Mouse (Mus musculus): ENCODE results near the gene Perm1. TPM values are rescaled to one million over a fixed set of nuclear protein-coding genes. Genes with fewer than 3 reads are reported as not detected.

Gene Perm1
- total RNA-seq (2021), result 14.2 and 16.2 TPM in 2 replicates
- long read RNA-seq, experiment 1, transcript Perm1-201 (4 exons, 3,901 nt), result major isoform, 5 of 8 reads
- long read RNA-seq, experiment 1, partial matches to known transcripts, result 3 of 8 reads
- long read RNA-seq, experiment 1, other reads (novel, unspliced or antisense), result 0 of 8 reads
- long read RNA-seq, experiment 2, partial matches to known transcripts, result 5 of 5 reads
- long read RNA-seq, experiment 2, other reads (novel, unspliced or antisense), result 0 of 5 reads

DNA sequence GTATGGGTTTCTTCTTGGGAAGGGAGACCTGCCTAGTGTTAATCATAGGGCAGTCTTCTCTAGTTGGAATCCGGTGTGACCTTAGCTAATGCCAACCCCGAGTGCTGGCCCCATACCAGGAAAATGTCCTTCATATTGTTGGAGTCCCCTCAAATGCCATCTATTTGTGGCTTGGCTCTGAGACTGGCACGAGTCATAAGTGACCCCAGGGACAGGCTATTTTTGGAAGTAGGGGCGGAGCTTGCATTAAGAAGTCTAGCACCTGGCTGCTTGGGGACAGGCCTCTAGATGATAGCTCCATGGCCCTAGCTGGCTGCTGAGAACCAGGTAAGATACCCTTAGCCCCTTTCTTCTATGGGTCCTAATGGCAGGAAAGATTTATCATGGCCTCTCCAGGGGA, at the start of gene Perm1:
Gene Perm1 (plus strand): TSS at position 220 of the 400 bp plus-strand sequence.
- DNase-seq, result peak; percentile 93

DNA sequence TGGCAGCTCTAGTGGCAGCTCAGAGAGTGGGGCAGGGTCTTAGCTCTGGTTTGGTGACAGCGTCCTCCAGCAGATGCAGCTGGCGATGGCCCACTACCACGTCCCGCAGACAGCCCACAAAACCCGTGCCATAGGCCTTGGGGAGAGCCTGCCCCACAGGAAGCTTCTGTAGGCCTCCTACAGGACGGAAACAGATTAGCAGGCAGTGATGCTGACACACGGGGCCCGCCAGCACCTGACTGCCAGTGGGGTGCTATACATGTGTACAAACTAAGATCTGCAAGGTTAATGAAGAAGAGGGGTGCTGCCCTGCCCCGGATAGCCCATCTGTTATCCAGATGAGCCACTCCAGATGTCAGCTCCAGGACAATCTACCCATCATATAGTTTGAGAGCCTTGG, 49.2 kb upstream of the Perm1 start:
- no peak for DNase-seq

- no peak for DNase-seq
Observed at GRCm38 (mm10) chr4:156168611-156169010, 47.1 kb upstream of the Perm1 start.

DNA sequence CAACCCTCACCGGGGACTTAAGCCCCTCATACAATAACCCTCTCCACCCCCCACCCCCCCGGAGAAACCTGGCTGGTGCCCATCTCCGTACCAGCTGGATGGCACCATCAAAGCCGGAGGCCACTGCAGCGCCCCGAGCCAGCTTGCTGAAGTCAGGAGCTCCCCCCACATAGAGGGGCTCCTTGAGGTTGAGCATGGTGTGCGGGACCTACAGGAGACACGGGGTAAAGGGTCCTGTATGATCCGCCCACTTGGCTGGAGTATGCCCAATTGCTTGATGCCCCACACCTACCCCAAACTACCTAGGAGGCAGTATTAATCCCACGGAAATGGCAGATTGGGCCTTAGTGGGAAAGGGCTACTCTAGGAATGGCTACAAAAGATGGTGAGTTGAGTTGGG, 46.5 kb upstream of the Perm1 start:
- no peak for DNase-seq

DNA sequence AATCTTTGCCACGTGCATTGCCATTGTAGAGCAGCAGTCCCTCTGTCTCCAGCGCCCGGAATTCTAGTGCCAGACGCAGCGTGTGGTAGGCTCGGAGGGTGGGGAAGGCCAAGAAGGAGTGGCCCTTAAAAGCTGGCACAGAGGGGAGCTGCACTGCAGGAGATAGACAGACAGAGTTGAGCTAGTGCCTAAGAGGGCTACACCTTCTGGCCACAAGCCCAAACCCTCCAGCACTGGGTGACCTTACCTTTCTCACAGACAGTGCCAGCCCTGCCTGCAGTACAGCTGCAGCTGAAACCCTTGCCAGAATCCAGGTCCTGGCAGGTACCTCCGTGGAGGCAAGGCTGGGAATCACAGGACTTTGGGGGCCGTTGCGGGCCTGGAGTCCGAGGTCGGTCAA, 43.8 kb upstream of the Perm1 start:
- no peak for DNase-seq

DNA sequence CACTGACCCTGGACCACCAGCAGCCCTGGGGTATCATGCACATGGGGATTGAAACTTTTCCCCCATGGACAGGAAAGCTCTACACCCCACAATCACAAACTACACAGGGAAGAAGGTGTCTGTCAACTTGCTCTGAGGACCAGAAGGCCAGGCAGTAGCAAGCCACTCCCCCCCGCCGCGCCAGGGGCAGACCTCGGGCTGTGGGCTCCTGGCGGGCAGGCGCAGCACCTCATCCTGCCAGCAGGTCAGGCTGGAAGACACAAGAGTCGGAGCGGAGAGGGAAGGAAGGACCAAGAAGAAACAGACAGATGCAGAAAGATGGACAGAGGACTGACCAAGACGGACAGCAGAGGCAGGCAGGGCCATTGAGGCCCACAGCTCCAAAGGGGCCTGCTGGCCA, 38.0 kb upstream of the Perm1 start:
- DNase-seq, result no peak

GRCm38 (mm10) chr4:156183747-156184146, 31.9 kb upstream of the Perm1 start:
- DNase-seq, result no peak

DNA sequence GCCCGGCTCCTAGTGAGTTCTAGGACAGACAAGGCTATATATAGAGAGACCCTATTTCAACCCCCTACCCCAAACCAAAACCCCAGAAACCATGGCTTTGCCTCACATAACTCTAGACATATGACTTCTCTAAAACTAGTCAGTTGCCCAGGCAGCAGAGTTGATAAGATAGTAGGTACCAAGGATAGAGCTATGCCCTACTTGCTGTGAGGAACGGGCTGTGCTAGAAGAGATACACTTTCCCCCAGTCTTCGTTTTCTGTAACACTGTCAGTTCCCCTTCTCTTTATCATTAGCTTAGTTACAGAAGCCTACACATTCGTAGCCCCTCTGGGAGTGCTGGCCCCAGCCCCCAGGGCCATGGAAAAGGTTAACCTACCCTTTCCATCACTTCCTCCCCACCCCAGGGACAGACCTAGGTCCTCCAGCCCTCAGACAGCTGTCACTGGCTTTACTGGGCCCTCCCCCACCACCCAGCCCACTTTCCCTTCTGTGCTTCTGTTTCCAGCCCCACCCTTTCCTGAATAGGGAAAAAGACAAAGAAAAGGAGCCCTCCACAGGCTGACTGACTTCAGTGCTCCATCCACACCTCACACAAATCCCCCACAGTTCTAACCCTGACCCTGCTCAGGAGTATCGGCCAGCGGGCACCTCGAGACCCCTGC, 31.2 kb upstream of the Perm1 start:
- no peak for DNase-seq

DNA sequence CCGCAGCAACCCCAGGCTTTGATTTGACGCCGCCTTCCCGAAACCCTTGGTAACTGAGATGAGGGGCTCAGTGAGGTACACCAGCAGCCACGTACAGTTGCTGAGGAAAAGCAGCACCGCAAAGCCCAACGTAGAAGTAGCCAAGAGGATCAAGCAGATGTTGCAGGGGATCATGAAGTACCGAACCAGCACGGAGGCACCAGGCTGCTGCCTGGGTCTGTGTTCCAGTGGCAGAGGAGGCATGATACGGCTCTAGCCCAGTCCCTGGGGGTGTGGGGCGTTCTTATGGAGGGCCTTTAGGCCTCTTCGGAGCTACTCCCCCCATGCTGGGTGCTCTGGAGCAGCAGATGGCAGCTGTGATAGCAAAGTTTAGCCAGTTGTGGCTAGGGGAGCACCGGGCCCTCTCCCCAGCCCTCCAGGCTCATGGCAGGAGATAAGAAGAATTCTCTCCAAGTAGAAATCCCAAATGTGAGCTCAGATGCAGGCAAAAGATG, 30.2 kb upstream of the Perm1 start:
- no peak for DNase-seq

DNA sequence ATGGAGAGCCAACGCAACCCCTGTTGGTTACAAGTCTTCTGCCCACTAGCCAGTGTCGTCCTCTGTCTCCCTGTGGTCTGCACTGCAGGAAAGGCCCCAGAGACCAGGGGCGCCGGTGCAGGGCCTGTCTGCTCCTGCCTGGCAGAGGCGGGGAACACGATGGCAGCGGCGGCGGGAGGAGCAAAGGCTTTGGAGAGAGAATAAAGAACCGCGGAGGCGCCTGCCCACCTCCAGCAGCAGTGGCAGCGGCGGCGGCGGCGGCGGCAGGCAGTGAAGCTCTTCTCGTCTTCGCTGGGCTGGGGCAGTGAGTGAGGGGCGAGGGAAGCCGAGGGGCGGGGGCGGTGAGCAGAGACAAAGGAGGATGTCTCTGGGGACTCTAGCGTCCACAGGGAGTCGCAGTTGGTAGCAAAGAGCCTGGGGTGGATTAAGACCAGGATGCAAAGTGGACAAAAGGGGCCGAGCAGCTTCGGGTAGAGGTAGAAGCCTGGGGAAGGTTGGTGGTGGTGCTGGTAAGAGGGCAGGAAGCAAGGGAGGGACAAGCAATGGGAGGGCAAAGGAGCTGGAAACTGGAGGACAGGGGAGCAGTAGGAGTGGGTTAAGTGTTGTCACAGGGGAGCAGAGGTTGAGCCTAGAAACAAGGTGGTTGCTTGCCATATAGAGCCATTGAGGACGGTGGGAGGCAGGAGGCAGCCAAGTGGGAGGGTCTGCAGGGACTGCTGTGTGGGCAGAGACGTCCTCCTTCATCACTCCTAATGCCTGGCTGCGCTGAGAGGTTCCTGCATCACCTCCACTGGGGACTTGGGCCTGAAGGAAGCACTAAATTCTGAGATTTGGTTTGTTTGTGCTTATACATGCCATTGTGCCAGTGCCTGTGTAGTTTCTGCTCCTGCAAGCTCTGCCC, 29.5 kb upstream of the Perm1 start:
- peak; percentile 51 for DNase-seq

DNA sequence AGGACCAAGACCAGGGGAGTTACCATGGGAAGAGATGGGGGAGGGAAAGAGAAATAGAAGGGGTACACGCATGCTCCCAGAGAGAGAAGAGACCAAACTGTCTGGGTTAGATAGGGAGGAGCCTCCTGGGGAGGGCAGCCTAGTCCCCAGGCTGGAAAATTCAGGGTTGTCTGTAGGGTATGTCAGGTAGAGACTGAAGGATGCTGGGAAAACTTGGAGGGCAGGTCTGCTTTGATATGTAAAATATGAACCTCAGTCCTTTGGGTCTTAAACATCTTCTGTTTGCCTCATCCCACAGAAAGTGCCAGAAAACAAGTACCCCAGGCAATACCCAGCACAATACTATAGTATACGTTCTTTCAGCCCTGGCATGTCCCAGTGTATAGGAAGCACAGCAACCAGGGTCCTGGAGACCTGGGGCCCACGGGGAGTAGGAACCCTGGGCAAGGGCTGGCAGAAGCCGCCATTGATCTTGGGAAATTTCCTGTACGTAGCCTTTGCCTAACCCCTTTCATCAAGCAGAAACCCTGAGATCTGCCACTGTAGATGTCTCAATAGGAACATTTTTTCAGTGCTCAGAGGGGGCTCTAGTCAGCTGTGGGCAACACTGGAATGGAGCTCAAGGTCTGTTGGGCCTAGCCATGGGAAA, 27.4 kb upstream of the Perm1 start:
- no peak for DNase-seq

DNA sequence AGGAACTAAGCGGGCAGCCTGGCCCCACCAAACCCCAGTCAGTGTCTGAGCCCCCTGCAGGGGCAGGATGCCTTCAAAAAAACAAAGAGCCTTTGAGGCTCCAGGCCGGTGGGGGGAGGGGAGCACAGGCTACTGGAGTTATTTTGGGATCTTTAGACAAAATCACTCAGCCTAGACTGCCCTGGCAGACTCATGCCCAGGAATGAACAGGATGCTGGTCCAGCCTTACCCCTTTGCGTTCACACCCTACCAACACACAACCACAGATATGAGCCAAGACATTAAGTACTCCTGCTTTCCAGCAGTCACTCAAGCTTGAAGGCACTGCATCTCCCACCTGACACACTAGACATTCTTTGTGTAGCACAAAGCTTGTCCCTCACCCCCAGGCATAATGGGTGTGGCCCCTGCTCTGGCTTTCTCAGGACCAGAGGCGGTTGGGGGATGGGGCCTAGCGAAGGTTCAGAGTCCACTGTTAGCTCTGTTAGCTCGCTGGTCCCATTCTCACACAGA, 26.8 kb upstream of the Perm1 start:
- no peak for DNase-seq

GRCm38 (mm10) chr4:156192421-156193199, 23.1 kb upstream of the Perm1 start:
- peak; percentile 62 for DNase-seq

- DNase-seq, result no peak
Observed at GRCm38 (mm10) chr4:156193200-156193590, 22.5 kb upstream of the Perm1 start.

DNA sequence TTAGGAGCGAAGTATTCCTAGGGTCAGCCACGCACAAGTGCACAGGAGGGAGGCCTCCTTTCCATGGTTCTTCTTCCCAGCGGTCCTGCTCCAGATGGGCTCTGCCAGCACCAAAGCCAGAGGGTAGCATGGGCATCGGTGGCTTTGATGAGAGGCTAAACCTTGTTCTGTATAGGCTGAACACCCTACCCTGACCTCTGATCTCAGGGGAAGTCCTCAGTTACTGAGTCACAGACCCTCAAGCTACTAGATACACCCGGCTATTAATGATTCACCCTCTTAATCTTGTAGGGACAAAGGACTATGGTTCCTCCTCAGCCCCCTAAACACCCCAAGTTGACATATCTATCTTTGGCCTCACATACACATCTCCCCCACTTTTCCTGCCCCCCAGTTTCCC, 21.8 kb upstream of the Perm1 start:
- DNase-seq, result no peak

GRCm38 (mm10) chr4:156194346-156194745, 21.3 kb upstream of the Perm1 start:
- no peak for DNase-seq

DNA sequence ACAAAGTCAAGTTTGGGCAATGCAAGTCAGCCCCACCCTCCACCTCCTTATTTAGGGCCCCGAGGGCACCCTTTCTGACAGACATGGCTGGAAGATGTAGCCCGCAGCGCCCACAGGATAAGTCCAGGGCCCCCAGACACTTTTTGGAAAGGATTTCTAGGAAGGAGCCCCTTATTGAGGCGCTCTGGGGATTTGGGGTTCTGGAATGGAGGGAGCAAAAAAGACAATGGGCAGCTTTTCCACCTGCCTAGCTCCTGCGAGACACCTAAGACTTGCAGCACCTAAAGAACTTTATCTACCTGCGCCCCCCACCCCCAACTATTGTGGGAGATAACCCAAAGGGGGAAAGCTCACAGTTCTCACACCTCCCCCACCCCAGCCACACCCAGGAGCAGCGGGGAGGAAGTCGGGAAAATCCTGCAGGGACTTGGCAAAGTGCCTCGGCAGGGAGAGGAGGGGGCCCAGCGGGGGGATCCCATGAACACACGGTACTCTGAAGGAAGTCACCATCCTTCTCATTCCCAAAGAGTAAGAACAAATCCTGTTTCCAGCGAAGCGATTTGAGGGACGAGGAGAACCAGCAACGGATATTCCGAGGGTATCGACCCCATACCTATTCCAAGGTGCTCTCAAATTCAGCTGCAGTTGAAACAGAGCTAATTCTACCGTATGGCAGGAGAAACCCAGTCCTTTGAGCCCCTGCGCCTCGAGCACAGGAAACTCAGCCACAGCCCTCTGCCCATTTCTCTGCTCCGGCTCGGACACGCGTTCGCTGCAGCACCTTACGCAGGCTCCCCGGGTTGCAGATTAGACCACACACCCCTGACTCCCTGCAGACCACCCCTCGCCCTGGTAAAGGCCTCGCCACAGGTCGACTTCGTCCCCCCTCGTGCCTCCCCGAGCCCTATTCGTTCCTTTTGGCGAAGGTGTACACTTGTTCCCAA, 19.5 kb upstream of the Perm1 start:
- peak; percentile 70 for DNase-seq

DNA sequence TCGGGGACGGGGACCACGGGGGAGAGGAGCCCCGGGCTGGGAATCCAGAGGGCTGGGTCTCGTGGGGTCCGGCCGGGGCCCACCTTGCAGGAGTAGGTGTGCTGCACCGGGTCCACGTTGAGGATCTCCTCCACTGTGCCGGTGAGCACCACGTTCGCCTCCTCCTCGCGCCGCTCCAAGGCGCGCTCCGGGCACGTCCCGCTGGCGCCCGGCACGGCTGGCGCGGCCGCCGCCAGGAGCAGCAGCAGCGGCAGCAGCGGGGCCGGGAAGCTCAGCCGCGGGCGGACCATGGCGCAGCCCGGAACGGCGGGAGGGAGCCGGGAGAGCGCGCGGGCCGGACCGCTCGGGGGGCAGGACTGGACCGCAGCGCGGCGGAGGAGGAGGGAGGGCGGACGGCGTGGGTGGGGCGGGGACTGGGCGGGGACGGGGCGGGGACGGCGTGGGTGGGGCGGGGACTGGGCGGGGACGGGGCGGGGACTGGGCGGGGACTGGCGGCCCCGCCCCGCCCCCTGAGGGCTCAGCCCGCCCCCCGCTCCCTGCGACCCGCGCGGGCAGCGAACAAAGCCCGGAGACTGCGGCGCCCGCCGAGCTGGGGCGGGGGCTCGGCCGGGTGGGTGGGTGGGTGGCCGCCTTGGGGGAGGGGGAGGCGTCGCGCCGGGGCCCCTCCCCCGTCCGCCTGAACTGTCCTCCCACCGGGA, 18.4 kb upstream of the Perm1 start, which contains the start of gene Agrn:
Gene Agrn (minus strand): TSS at position 358 of the 698 bp plus-strand sequence.
- peak; percentile 88 for DNase-seq

DNA sequence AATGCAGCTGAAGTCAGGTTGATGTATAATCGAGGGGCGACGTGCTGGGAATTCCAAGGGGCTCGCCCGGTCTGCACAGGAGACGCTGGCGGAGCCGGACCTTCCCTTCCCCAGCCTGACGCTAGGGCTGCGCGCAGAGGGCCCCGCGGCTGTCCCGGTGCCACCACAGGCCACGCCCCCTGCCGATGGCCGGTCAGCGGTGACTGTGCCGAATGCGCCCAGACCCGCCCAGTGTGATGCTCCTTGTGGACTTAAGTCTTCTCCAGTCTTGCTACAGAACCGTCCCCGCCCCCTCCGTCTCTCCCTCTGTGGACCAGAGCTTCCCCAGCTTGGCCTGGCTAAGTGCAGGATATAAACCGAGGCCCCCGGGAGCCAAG, 17.9 kb upstream of the Perm1 start:
- peak; percentile 97 for DNase-seq

Data from adrenal gland, postnatal 14 days (tissue).